Mouse (Mus musculus) limb, embryonic 11.5 days (tissue): ENCODE measurements around the gene Cebpb. TPM values are rescaled to one million over a fixed set of nuclear protein-coding genes. Genes with fewer than 3 reads are reported as not detected.

Experiments used
- ATAC-seq: fragments of 200-750 bp; cut with Nextera tagmentation; 2 replicates; pipeline ENCODE4 v1.8.0; 2017; ENCODE audit warnings: low read depth; ENCODE audit not compliant: insufficient number of reproducible peaks, low FRiP score, low TSS enrichment
- DNase-seq: peaks from one replicate; pipeline ENCODE4 v3.0.0-alpha.2; 2015; ENCODE audit warnings: low spot score
- H3K27ac ChIP-seq: fragments of 300-500 bp; sonication (generic); replicated peaks from 2 replicates; pipeline ENCODE4 v1.5.1; 2014; ENCODE audit warnings: low read depth, mild to moderate bottlenecking, low read length
- H3K27me3 ChIP-seq: fragments of 300-500 bp; sonication (generic); 2 replicates; pipeline ENCODE4 v1.6.1; 2014; ENCODE audit warnings: mild to moderate bottlenecking, low read length, mixed read lengths; ENCODE audit not compliant: control insufficient read depth, insufficient read depth
- H3K36me3 ChIP-seq: fragments of 300-500 bp; sonication (generic); 2 replicates; pipeline ENCODE4 v1.6.1; 2014; ENCODE audit warnings: mild to moderate bottlenecking, low read length, moderate library complexity, mixed read lengths; ENCODE audit not compliant: control insufficient read depth, insufficient read depth
- H3K4me1 ChIP-seq: fragments of 300-500 bp; sonication (generic); 2 replicates; pipeline ENCODE4 v1.6.1; 2014; ENCODE audit warnings: low read length, mixed read lengths; ENCODE audit not compliant: control insufficient read depth, insufficient read depth
- H3K4me2 ChIP-seq: fragments of 300-500 bp; sonication (generic); 2 replicates; pipeline ENCODE4 v1.6.1; 2014; ENCODE audit warnings: low read depth, mild to moderate bottlenecking, moderate library complexity; ENCODE audit not compliant: severe bottlenecking
- H3K4me3 ChIP-seq: fragments of 300-500 bp; sonication (generic); 2 replicates; pipeline ENCODE4 v1.5.1; 2014; ENCODE audit warnings: low read depth, low read length
- H3K9ac ChIP-seq: fragments of 300-500 bp; sonication (generic); 2 replicates; pipeline ENCODE4 v1.6.1; 2014; ENCODE audit warnings: mild to moderate bottlenecking, low read length
- H3K9me3 ChIP-seq: fragments of 300-500 bp; sonication (generic); 2 replicates; pipeline ENCODE4 v1.6.1; 2016; ENCODE audit warnings: low read length; ENCODE audit not compliant: control insufficient read depth
- WGBS: fragments of 180-500 bp; shearing (Covaris S2); extraction: QIAGEN DNeasy Blood & Tissue Kit; methylation state at CpG from one replicate; pipeline ENCODE4 v1.1.7; 2014; 5-methylcytosine and 5-hydroxymethylcytosine counted together
- polyA plus RNA-seq: library from polyadenylated mRNA; unstranded; fragments of >200 nt; fragmentation: Nextera tagmentation; extraction: Ambion mirVana; gene quantifications from 2 replicates; pipeline ENCODE4 v1.2.1, GENCODE M21; 2014

Cebpb gene
- polyA plus RNA-seq, 1 experiment from 2014 or later, result 4.1 TPM

DNA sequence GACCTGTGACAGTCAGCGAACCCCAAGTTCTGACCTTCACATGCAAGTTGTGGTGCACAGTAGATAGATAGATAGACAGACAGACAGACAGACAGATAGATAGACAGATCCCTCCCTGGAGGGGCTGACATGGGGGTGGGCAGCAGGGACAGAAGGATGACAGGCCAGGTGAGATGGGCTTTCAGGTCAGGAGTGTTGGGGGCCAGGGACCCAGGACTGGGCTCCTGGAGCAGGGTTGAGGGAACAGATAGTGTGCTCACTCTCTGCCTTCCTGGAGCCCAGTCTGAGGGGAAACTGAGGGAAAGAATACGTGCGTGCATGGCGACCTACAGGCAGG lies 1.5 kb upstream of the Cebpb start:
- no peak overlapping the region for H3K4me2 ChIP-seq
- peaks cover 22% of the 10 kb centered on the region for H3K27me3 ChIP-seq
- no peak overlapping the region for H3K4me3 ChIP-seq
- no peak overlapping the region for H3K9ac ChIP-seq
- 77% methylated on average over 4 of the region's 4 CpGs for WGBS
- DNase-seq (no peak), ATAC-seq (no peak)
- H3K36me3 ChIP-seq, result no peaks in the 10 kb centered on the region
- no peaks in the 10 kb centered on the region for H3K9me3 ChIP-seq
- no peak overlapping the region for H3K27ac ChIP-seq
- peaks cover 9% of the 10 kb centered on the region; the same call in 1 of the 2 replicates for H3K4me1 ChIP-seq

DNA sequence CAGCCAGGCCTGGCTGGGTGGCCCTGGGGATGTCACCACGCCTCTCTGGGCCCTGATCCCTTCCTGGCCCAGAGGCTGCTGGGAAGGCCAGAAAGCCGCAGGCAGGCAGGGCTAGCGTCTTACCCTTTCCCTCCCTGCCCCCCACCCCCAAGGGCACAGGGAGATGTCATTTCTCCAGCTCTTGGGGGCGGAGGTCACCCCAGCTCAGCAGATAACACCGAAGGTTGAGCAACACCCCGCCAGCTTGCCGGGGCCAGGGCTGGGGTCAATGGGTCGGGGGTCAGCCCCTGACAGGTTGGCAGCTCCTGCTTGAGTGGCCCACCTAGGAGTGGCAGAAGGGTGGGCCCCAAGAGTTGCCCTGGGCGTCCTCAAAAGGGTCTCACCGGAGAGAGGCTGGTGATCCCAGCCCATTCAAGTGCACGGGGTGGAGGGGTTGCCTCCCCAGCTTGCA lies 1.0 kb upstream of the Cebpb start:
- DNase-seq (no peak), ATAC-seq (no peak)
- Histone ChIP-seq H3K4me3 (no peak overlapping the region), H3K9ac (no peak overlapping the region), H3K4me1 (peaks cover 9% of the 10 kb centered on the region; the same call in 1 of the 2 replicates), H3K27ac (no peak overlapping the region), H3K36me3 (no peaks in the 10 kb centered on the region), H3K9me3 (no peaks in the 10 kb centered on the region), H3K4me2 (no peak overlapping the region), H3K27me3 (peaks cover 22% of the 10 kb centered on the region)
- WGBS, result 49% methylated on average over 10 of the region's 11 CpGs

DNA sequence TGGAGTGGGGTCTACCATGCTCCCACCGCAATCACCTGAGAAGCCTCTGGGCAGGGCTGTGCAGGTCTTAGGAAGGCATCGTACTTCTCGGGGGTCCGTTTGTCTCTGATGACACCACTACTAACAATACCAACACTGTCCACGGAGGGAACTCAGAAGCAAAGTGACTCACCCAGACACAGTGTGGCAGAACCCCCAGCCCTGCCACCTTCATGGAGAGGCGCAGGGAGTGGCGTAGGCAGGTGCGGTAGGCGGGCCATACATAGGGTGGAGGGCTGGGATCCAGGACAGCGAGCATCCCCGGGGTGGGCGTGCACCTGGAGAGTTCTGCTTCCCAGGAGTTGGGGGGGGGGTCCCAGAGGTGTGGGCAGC lies 603 bp upstream of the Cebpb start:
- ATAC-seq (peak; percentile 31), DNase-seq (no peak)
- no peaks in the 10 kb centered on the region for H3K36me3 ChIP-seq
- no peaks in the 10 kb centered on the region for H3K9me3 ChIP-seq
- peak overlapping the region; percentile 54; the same call in 1 of the 2 replicates for H3K4me3 ChIP-seq
- no peak overlapping the region for H3K9ac ChIP-seq
- H3K27ac ChIP-seq, result no peak overlapping the region
- H3K4me1 ChIP-seq, result peaks cover 9% of the 10 kb centered on the region; the same call in 1 of the 2 replicates
- WGBS, result 19% methylated on average over 12 of the region's 12 CpGs
- H3K4me2 ChIP-seq, result peak overlapping the region; percentile 89
- H3K27me3 ChIP-seq, result peaks cover 22% of the 10 kb centered on the region

DNA sequence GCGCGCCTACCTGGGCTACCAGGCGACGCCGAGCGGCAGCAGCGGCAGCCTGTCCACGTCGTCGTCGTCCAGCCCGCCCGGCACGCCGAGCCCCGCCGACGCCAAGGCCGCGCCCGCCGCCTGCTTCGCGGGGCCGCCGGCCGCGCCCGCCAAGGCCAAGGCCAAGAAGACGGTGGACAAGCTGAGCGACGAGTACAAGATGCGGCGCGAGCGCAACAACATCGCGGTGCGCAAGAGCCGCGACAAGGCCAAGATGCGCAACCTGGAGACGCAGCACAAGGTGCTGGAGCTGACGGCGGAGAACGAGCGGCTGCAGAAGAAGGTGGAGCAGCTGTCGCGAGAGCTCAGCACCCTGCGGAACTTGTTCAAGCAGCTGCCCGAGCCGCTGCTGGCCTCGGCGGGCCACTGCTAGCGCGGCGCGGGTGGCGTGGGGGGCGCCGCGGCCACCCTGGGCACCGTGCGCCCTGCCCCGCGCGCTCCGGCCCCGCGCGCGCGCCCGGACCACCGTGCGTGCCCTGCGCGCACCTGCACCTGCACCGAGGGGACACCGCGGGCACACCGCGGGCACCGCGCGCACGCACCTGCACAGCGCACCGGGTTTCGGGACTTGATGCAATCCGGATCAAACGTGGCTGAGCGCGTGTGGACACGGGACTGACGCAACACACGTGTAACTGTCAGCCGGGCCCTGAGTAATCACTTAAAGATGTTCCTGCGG lies 945 bp downstream of the Cebpb start, which contains the start of gene Tmem189:
Tmem189 (minus strand) TSS at position 322 of the 718 bp plus-strand sequence.
- Histone ChIP-seq H3K9me3 (no peaks in the 10 kb centered on the region), H3K4me2 (peak within 1 kb of the TSS; percentile 89), H3K36me3 (no peaks in the 10 kb centered on the region), H3K27me3 (peaks cover 22% of the 10 kb centered on the region), H3K9ac (peak within 1 kb of the TSS; percentile 58), H3K27ac (no peak within 1 kb of the TSS), H3K4me1 (peaks cover 9% of the 10 kb centered on the region; the same call in 1 of the 2 replicates), H3K4me3 (peak within 1 kb of the TSS; percentile 54)
- no peak for ATAC-seq
- WGBS, result under 1% methylated on average over 95 of the region's 99 CpGs
- peak; percentile 77 for DNase-seq

DNA sequence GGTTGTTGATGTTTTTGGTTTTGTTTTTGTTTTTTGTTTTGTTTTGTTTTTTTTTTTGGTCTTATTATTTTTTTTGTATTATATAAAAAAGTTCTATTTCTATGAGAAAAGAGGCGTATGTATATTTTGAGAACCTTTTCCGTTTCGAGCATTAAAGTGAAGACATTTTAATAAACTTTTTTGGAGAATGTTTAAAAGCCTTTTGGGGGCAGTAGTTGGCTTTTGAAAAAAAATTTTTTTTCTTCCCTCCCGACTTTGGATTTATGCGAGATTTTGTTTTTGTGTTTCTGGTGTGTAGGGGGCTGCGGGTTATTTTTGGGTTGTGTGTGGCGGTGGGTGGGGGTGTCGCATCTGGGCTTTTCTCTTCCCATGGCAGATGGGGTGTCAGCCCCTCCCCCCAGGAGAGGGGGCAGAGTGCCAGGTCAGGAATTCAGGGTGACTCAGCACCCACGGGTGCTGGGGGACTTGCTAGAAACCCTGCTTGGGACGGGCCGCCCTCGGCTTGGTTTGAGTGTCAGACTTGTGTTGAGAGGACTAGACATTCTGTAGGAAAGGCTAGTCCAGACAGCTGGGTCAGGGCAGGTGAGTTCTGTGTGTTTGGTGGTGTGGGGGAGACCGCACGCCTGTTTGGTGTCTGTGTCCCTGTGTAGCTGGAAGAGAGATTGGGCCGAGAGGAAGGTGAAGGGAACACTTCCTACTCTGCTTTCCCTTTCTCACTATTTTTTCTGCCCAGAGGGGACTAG lies 1.7 kb downstream of the Cebpb start:
- 67% methylated on average over 15 of the region's 15 CpGs for WGBS
- H3K4me3 ChIP-seq, result no peak overlapping the region; the same call in 1 of the 2 replicates
- H3K36me3 ChIP-seq, result no peaks in the 10 kb centered on the region
- ATAC-seq, result no peak
- peak overlapping the region; percentile 89 for H3K4me2 ChIP-seq
- H3K27ac ChIP-seq, result no peak overlapping the region
- no peak overlapping the region for H3K9ac ChIP-seq
- DNase-seq, result no peak
- H3K4me1 ChIP-seq, result peaks cover 9% of the 10 kb centered on the region; the same call in 1 of the 2 replicates
- H3K27me3 ChIP-seq, result peaks cover 22% of the 10 kb centered on the region
- H3K9me3 ChIP-seq, result no peaks in the 10 kb centered on the region; the same call in 1 of the 2 replicates

DNA sequence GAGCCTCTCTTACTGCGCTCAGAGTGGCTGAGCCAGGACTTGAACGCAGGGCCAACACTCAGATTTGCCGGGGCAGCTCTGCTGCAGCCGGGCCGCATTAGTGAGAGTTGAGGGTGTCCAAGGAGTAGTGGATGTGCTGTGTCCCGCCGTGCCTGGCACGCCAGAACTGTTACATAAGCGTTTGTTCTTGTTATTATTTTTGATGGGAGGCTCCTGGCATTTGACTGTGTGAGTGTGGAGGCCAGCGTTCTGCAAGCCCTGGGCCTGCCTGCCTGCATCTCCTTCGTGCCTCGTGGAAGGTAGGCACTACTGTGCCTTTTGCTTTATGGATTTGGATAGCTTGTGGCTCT lies 2.2 kb downstream of the Cebpb start:
- Histone ChIP-seq H3K36me3 (no peaks in the 10 kb centered on the region), H3K27ac (no peak overlapping the region), H3K4me3 (no peak overlapping the region), H3K4me2 (no peak overlapping the region), H3K4me1 (peaks cover 9% of the 10 kb centered on the region; the same call in 1 of the 2 replicates), H3K9me3 (no peaks in the 10 kb centered on the region; the same call in 1 of the 2 replicates), H3K27me3 (peaks cover 20% of the 10 kb centered on the region), H3K9ac (no peak overlapping the region)
- DNase-seq (no peak), ATAC-seq (no peak)
- WGBS, result 88% methylated on average over 12 of the region's 12 CpGs

DNA sequence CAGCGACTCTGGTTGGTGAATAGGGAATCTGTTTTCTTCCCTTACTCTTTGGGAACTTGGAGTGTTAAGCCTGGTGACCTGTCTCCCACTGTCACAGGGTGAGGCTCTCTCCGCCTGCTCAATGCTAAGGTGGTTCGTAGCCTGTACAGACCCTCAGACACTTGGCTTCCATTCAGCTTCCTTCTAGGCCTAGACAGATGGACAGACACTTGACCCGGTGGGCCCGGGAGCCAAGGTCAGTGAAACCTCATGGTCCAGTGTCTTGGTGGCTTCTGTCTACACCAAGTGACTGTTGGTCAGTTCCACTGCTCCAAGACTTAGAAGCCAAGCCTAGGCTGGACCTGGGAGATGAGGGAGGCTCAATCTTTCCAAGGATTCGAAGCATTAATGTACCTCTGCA lies 2.7 kb downstream of the Cebpb start:
- H3K4me2 ChIP-seq, result no peak overlapping the region
- DNase-seq, result no peak
- 95% methylated on average over 6 of the region's 6 CpGs for WGBS
- no peak overlapping the region for H3K27ac ChIP-seq
- no peaks in the 10 kb centered on the region; the same call in 1 of the 2 replicates for H3K9me3 ChIP-seq
- no peak overlapping the region for H3K4me3 ChIP-seq
- no peaks in the 10 kb centered on the region for H3K36me3 ChIP-seq
- peaks cover 9% of the 10 kb centered on the region; the same call in 1 of the 2 replicates for H3K4me1 ChIP-seq
- H3K9ac ChIP-seq, result no peak overlapping the region
- no peak for ATAC-seq
- H3K27me3 ChIP-seq, result peaks cover 20% of the 10 kb centered on the region

DNA sequence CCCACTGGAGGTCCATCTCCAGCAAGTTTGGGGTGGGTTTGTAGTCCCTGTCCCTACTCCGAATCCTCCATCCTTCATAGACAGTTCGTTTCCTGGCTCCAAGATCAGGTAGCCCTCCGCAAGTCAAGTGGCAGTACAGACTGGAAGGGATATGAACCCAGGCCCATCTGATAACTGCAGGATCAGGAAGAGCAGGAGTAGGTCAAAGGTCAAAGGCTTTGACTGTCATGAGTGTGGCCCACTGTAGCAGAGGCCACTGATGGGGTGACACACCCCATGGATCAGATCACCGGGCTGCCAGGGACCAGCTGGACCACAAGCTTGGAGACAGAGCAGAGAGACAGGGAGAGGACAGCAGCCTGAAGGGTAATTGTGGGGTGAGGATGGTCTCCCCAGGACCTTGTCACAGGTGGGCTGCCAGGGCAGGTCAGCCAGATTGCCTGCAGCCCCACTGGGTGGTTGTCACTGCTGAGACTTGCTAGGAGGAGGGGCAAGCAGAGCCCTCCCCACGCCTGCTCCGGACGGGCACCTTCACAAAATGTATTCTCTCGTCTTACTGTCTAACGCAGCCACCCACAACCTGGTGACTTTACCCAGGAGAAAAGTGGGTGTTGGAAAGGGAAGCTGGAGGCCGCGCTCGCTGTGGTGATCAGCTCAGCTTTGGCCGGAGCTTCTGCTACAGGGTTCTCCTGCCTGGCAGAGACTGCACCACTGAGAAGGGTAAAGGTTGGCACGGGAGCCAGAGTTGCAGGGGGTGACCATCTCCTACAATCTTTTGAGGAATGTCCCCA lies 3.4 kb downstream of the Cebpb start:
- H3K4me1 ChIP-seq, result peaks cover 9% of the 10 kb centered on the region; the same call in 1 of the 2 replicates
- no peak overlapping the region for H3K4me2 ChIP-seq
- DNase-seq (no peak), ATAC-seq (no peak)
- no peaks in the 10 kb centered on the region for H3K36me3 ChIP-seq
- WGBS, result 85% methylated on average over 14 of the region's 14 CpGs
- no peak overlapping the region for H3K4me3 ChIP-seq
- H3K9ac ChIP-seq, result no peak overlapping the region
- no peak overlapping the region for H3K27ac ChIP-seq
- H3K27me3 ChIP-seq, result peaks cover 20% of the 10 kb centered on the region
- H3K9me3 ChIP-seq, result no peaks in the 10 kb centered on the region; the same call in 1 of the 2 replicates
